Mouse (Mus musculus): ENCODE measurements around the gene Dscam.

The Dscam gene

DNA sequence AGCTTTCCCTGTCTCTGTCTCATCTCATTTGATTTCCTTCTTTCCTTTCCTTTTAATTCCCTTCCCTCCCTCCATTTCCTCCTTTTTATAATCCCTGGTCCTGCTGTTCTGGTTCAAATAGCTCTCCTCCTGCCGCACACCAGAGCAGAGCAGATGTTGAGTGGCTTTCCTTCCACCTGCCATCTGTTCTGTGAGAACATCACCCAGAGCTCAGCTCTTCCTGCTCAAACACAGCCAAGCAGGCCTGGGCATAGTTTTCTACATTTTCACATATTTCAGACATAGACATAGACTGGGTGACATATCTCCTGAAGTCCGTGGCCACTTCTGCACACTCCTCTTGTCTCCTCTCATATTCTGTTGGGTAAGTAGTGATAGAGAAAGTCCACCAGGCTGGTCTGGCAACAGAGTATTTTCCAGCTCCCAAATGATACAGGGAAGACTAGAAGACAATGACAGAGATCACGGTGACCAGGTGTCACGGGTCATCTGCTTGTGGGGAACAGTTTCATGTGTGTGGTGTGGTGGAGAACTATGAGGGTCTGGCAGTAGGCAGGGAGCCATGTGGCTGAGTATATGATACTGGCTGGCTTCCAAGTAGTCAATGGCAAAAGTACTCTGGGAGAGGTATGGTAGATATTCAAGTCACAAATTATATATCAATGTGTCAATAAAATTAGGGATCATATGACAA is 536.3 kb downstream of the Dscam start:
- no peak for DNase-seq

- DNase-seq: no peak
Measured at GRCm38 (mm10) chr16:96630241-96630640, 540.3 kb downstream of the Dscam start.

DNA sequence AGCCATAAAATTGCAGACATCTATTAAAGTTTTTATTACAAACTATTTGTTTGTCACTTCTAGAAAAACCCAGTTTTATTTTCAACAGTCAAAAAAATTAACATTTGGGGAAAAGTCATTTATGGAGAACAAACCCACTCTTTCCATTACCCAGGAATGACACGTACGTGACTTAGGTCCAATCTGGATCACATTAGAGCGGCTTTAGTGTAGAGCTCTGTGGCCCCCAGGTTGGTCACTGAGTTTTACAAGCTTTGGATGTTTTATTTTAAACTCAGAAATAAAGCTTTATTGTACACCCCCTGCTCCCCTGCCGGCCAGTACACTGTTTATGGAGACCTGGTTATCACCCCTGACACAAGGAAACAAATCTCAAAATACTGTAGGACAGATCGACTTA is 540.9 kb downstream of the Dscam start:
- DNase-seq: no peak

DNA sequence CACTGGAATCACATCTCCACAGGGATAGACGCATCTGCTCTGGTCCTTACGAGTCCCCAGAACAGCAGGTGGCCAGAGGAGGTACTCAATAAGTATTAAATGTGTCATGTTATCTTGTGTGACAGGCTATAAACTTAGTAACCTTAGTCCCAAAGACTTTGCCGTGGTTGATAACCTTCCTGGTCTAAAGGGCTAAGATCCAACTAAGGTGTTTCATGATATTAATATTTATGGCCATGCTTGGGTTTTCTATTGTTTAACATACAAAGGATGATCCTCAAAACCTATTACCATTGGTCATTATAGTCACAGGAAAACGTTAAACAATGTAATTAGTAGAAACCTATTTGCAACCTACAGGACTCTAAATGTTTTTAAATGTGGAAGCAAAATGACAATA is 545.1 kb downstream of the Dscam start:
- no peak for DNase-seq

- no peak for DNase-seq
Measured at GRCm38 (mm10) chr16:96624570-96625411, 545.8 kb downstream of the Dscam start.

DNA sequence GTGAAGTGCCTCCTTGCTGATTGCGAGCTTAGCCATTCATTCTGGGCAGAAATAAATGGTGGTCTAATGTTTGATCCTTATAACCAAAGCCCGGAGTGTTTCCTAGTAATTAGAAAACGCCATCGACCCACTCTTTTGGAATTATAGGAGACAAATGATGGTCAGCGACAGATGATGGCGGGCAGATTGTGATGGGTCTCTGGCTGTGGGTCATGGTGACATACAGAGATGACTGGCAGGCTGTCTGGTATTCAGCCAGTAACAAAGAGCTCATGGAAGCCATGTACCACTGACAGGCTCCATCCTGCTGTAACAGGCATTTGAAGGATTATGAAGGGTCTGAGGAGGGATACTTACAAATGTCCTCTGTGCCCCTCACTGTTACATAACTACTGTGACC is 549.7 kb downstream of the Dscam start:
- DNase-seq: peak; percentile 46

GRCm38 (mm10) chr16:96620402-96620801 is 550.1 kb downstream of the Dscam start:
- peak; percentile 85 for DNase-seq

GRCm38 (mm10) chr16:96617772-96618171 is 552.8 kb downstream of the Dscam start:
- no peak for DNase-seq

DNA sequence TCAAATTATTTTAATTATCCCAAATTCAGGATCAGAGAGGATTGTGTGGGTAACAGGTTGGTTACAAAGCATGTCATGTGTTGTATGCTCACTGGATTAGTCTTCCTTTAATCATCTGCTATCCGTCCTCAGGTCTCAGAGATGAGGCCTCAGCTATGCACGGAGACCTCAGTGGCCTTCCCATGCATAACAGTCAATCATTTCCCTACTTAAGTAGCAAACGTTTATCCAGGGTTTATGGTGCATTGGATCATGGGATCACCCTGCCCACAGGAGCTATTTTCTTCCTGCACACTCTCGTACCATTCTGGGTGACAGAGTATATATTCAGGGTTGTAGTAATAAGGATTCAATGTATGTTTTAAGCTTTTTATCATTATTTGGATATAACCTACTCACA is 557.3 kb downstream of the Dscam start:
- no peak for DNase-seq

- no peak for DNase-seq
Measured at GRCm38 (mm10) chr16:96610806-96611205, 559.7 kb downstream of the Dscam start.

- no peak for DNase-seq
Measured at GRCm38 (mm10) chr16:96602206-96602605, 568.3 kb downstream of the Dscam start.

DNA sequence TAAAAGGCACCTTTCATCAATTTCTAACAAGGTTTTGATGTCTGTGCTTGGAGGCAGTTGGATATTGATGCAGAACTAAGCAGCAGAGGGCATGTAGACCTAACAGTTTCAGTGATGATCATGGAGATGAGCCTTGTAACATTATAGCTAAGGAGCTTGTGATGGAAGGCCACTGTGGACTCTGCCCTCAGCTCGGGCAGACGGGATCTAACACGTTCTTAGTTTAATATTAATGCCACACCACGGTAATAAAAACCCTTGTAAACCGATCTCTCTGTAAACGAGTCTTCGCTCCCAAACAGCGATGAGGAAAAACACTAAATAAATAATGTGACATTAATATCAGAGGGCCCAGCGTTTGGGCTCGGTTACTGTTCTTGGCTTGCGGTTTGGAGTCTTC is 569.8 kb downstream of the Dscam start:
- DNase-seq: no peak

GRCm38 (mm10) chr16:96599401-96600060 is 571.0 kb downstream of the Dscam start:
- DNase-seq: no peak

GRCm38 (mm10) chr16:96575841-96576240 is 594.7 kb downstream of the Dscam start:
- no peak for DNase-seq

- no peak for DNase-seq
Measured at GRCm38 (mm10) chr16:96567428-96567827, 603.1 kb downstream of the Dscam start.

GRCm38 (mm10) chr16:96563350-96564257 is 606.9 kb downstream of the Dscam start:
- DNase-seq: no peak

GRCm38 (mm10) chr16:96559796-96560195 is 610.8 kb downstream of the Dscam start:
- no peak for DNase-seq

DNA sequence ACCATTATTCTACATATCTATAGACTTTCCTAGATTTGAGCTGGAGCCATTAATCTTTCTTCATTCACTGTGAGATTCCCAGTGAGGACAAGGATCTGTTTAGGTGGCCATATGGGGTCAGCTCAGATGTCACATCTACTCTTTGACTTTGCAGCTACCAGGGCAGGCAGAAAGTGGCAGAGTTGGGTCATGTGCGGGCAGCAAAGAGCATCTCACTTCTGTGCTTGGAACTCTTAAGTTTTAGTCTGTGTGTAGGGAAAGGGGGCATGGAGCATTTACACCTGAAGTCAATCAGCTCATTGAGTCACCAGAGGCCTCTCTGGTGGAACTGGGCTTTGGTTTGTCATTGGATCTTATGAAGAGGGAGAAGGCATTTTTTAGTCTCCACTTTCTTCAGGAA is 612.2 kb downstream of the Dscam start:
- no peak for DNase-seq

DNA sequence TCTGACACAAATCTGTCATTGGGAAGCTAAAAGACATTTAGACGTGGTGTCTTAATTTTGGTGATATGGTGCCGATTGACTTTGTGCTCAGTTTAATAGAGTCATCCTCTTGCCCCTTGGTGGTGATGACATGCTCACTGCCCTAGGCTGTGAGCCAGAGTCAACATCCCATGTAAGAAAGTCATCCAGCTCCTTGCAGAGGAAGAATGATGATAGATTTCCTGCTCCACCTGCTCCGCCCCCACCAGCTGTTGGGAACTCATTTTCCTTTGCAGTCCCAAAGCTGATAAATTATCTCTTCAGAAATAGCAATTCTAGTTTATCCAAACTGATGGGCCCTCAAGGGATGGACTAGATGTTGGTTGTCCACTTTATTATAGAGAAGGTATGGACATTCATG is 613.9 kb downstream of the Dscam start:
- no peak for DNase-seq

DNA sequence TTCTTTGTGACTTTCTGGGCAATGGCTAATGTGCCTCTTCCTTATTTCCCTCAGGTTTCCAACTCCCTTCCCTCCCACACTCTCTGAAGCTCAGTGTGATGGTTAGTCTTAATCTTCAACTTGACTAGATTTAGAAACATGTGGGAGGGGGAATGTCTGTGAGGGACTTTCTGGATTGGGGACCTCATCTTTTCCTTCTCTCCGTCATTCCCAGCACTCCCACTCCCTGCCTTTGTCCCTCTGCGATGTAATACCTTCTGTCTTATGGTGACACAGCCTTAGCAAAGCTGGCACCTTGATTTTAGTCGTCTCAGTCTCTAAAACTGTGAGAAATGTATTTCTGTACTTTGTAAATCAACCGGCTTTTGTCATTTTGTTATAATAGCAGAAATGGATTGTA is 615.1 kb downstream of the Dscam start:
- no peak for DNase-seq

DNA sequence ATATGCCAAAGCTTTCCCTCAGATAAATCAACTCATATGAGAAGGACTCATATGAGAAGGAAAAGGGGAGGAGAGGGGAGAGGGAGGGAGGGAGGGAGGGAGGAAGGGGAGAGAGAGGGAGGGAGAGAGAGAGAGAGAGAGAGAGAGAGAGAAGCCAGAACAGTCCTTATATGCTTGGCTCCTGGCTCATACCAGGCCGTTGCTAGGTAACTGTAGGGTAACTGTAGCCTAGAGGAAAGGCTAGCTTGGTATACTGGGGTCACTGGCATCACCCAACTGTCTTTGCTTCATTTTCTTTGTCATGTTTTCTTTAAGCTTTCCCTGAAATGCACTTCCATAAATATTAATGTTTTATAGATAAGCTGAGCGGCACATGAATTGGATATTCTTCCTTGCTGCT is 617.9 kb downstream of the Dscam start:
- no peak for DNase-seq

DNA sequence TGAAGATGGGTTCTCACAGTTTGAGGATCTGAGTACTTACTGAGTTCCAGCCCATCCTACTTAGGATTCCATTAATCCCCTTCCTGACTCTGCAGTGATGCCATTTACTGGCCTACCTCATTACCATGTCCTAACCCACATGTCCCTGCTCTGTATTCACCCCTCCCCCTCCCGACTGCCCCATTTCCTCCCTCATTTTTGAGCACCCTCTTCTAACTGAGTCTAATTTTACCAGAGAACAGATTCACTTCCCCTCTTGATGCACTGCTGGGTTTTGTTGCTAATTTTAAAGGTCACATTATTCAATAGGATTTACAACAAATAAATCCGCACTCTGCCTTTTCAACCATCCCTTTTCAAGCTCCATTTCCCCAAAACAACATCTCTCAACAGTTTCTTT is 629.5 kb downstream of the Dscam start:
- no peak for DNase-seq

Measured in cerebellum, adult 8-10 months (tissue).